Mouse (Mus musculus): Measurements from ENCODE around the gene Ptov1. TPM values are rescaled to one million over a fixed set of nuclear protein-coding genes. Genes with fewer than 3 reads are reported as not detected.

Gene Ptov1
- polyA plus RNA-seq, 1 experiment, result 90.1 TPM

DNA sequence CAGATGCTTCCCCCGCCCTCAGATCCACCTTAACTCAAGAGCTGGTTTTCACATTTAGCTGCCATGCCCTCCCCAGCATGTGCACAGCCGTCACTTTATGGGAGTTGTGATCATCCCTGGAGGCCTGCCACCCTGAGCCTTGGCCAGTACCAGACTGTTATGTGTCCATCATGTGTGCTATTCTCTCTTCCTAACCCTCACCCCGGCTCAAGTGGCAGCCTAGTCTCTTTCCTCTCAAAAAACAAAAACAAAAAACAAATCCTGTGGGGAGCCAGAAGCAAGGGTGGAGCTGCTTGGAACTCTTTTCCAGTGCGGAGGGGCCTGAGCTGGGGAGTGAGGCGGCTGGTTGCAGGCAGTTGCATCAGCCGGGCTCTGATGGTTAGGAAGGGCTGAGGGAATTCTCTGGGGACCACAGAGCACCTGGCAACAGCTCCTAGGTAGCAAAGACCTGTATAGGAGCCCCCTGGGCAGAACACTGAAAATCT lies 50.8 kb downstream of the Ptov1 start:
- Histone ChIP-seq H3K27ac (ENCODE audit: insufficient read depth, low read depth, low read length) (peak overlapping the region; percentile 25; the same call in 1 of the 2 replicates), H3K4me1 (ENCODE audit: control insufficient read depth, insufficient read depth, low read length) (peaks cover 46% of the 10 kb centered on the region), H3K4me3 (ENCODE audit: insufficient read depth, low read length) (peak overlapping the region; percentile 82)
- no peak for TF ChIP-seq POLR2A (IDR thresholded peaks at IDR 0.05; ENCODE audit: borderline replicate concordance, low read depth, low read length)
- TF ChIP-seq CTCF (IDR thresholded peaks at IDR 0.05; ENCODE audit: low read depth, low read length), result no peak

DNA sequence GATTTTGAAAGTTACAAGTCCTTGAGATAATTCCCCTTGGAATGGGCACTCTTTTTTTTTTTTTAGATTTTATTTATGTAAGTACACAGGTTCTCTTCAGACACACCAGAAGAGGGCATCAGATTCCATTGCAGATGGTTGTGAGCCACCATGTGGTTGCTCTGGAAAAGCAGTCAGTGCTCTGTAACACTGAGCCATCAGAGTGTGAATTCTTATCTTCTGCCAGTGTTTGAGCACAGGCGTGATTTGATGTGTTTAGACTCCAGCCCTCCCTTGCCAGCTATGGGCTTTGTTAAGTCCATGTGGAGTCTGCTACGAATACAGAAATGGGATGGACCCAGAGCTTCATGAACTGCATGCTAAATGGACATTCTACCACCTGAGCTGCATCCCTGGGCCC lies 51.4 kb downstream of the Ptov1 start:
- peak overlapping the region; percentile 82 for H3K4me3 ChIP-seq (ENCODE audit: insufficient read depth, low read length)
- peak overlapping the region; percentile 88 for H3K27ac ChIP-seq (ENCODE audit: insufficient read depth, low read depth, low read length)
- TF ChIP-seq CTCF (IDR thresholded peaks at IDR 0.05; ENCODE audit: low read depth, low read length), result no peak
- TF ChIP-seq POLR2A (IDR thresholded peaks at IDR 0.05; ENCODE audit: borderline replicate concordance, low read depth, low read length), result no peak
- peaks cover 40% of the 10 kb centered on the region for H3K4me1 ChIP-seq (ENCODE audit: control insufficient read depth, insufficient read depth, low read length)

DNA sequence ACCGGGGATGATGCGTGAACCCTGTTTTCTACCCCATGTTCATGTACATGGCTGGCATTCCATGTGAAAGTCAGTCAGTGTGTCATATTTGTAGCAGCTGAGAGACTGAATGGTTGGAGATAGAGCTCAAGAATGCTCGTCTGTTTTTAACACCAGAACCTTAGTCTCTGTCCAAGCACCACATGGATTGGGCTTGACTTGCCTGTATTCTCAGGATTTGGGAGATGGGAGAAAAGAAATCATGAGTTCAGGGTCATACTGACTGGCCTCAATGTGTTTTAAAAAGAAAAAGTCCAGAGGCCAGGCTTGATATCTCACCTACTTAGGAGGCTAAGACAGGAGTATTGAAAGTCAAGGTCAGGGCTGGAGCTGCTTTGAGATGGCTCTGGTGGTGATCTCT lies 52.1 kb downstream of the Ptov1 start:
- Histone ChIP-seq H3K27ac (ENCODE audit: insufficient read depth, low read depth, low read length) (peak overlapping the region; percentile 88), H3K4me1 (ENCODE audit: control insufficient read depth, insufficient read depth, low read length) (peaks cover 34% of the 10 kb centered on the region), H3K4me3 (ENCODE audit: insufficient read depth, low read length) (peak overlapping the region; percentile 82)
- TF ChIP-seq POLR2A (IDR thresholded peaks at IDR 0.05; ENCODE audit: borderline replicate concordance, low read depth, low read length), result no peak
- TF ChIP-seq CTCF (IDR thresholded peaks at IDR 0.05; ENCODE audit: low read depth, low read length), result no peak

GRCm38 (mm10) chr7:44816470-44817021 lies 53.0 kb downstream of the Ptov1 start, which contains the start of gene Atf5:
TSS of gene Atf5 (minus strand) at chr7:44816658.
- H3K4me3 ChIP-seq (ENCODE audit: insufficient read depth, low read length), result peak within 1 kb of the TSS; percentile 82
- peaks cover 32% of the 10 kb centered on the region for H3K4me1 ChIP-seq (ENCODE audit: control insufficient read depth, insufficient read depth, low read length)
- peak within 1 kb of the TSS; percentile 88 for H3K27ac ChIP-seq (ENCODE audit: insufficient read depth, low read depth, low read length)
- no peak for TF ChIP-seq CTCF (IDR thresholded peaks at IDR 0.05; ENCODE audit: low read depth, low read length)
- no peak for TF ChIP-seq POLR2A (IDR thresholded peaks at IDR 0.05; ENCODE audit: borderline replicate concordance, low read depth, low read length)

- no peak for TF ChIP-seq CTCF (IDR thresholded peaks at IDR 0.05; ENCODE audit: low read depth, low read length)
- no peak for TF ChIP-seq POLR2A (IDR thresholded peaks at IDR 0.05; ENCODE audit: borderline replicate concordance, low read depth, low read length)
- peaks cover 29% of the 10 kb centered on the region for H3K4me1 ChIP-seq (ENCODE audit: control insufficient read depth, insufficient read depth, low read length)
- peak within 1 kb of the TSS; percentile 88 for H3K27ac ChIP-seq (ENCODE audit: insufficient read depth, low read depth, low read length)
- peak within 1 kb of the TSS; percentile 82 for H3K4me3 ChIP-seq (ENCODE audit: insufficient read depth, low read length)
These were observed 53.7 kb downstream of the Ptov1 start, which contains the start of the genes Nup62 and Il4i1 for GRCm38 (mm10) chr7:44815721-44816469. TSS of gene Nup62 (plus strand) at chr7:44816088. TSS of gene Il4i1 (plus strand) at chr7:44816387.

- Histone ChIP-seq H3K27ac (ENCODE audit: insufficient read depth, low read depth, low read length) (peak overlapping the region; percentile 48), H3K4me3 (ENCODE audit: insufficient read depth, low read length) (peak overlapping the region; percentile 82), H3K4me1 (ENCODE audit: control insufficient read depth, insufficient read depth, low read length) (peaks cover 22% of the 10 kb centered on the region)
- no peak for TF ChIP-seq CTCF (IDR thresholded peaks at IDR 0.05; ENCODE audit: low read depth, low read length)
- TF ChIP-seq POLR2A (IDR thresholded peaks at IDR 0.05; ENCODE audit: borderline replicate concordance, low read depth, low read length), result no peak
These were observed 54.5 kb downstream of the Ptov1 start for GRCm38 (mm10) chr7:44814952-44815553.

DNA sequence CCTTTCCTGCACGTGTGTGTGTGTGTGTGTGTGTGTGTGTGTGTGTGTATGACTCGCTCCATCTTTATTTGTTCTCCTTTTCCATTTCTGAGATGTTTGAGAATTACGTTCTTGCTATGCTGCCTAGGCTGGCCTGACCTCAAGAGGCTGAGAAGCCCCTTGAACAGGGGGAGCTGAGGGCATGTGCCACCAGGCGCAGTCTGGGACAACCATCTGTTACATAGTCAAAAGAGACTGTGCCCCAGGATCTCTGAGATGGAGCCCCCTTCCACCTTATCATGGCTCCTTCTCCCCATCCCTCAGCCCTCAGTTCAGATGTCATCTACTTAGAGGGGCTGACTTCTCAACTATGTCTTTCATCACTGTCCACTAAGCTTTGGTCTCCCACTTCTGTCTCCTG lies 55.2 kb downstream of the Ptov1 start:
- no peak for TF ChIP-seq CTCF (IDR thresholded peaks at IDR 0.05; ENCODE audit: low read depth, low read length)
- no peak for TF ChIP-seq POLR2A (IDR thresholded peaks at IDR 0.05; ENCODE audit: borderline replicate concordance, low read depth, low read length)
- Histone ChIP-seq H3K27ac (ENCODE audit: insufficient read depth, low read depth, low read length) (no peak overlapping the region), H3K4me3 (ENCODE audit: insufficient read depth, low read length) (no peak overlapping the region), H3K4me1 (ENCODE audit: control insufficient read depth, insufficient read depth, low read length) (peaks cover 18% of the 10 kb centered on the region)

DNA sequence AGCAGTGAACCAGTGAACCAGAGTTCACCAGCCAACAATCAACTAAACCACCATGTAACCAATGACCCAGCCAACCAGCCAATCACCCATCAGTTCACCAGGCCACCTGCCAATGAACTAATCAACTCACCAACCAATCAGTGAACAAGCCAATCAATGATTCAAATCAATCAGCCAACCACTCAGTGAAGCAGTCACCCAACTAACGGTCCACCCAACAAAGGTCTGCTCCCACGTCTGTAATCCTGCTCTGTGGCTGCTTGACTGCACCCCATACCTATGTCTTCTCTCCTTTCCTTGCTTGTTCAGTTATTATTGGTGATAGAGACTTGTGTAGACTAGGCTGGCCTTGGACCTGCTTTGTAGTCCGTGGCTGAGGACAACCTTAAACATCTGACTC lies 55.6 kb downstream of the Ptov1 start:
- no peak overlapping the region for H3K27ac ChIP-seq (ENCODE audit: insufficient read depth, low read depth, low read length)
- peaks cover 14% of the 10 kb centered on the region for H3K4me1 ChIP-seq (ENCODE audit: control insufficient read depth, insufficient read depth, low read length)
- no peak for TF ChIP-seq CTCF (IDR thresholded peaks at IDR 0.05; ENCODE audit: low read depth, low read length)
- no peak for TF ChIP-seq POLR2A (IDR thresholded peaks at IDR 0.05; ENCODE audit: borderline replicate concordance, low read depth, low read length)
- H3K4me3 ChIP-seq (ENCODE audit: insufficient read depth, low read length), result no peak overlapping the region

Other genes with a start within 250 kb of the Ptov1 start
- not detected in 2 replicates for gene Myh14, start 198.9 kb downstream of the Ptov1 start, polyA plus RNA-seq (2012; ENCODE audit: insufficient read depth, insufficient read length, missing spikeins)
- gene Izumo2, start 161.0 kb downstream of the Ptov1 start, polyA plus RNA-seq (2012; ENCODE audit: insufficient read depth, insufficient read length, missing spikeins), result not detected in 2 replicates
- gene Vrk3, start 121.4 kb downstream of the Ptov1 start, polyA plus RNA-seq (2012; ENCODE audit: insufficient read depth, insufficient read length, missing spikeins), result 39.8 and 42.0 TPM in 2 replicates
- gene Zfp473, start 118.7 kb downstream of the Ptov1 start, polyA plus RNA-seq (2012; ENCODE audit: insufficient read depth, insufficient read length, missing spikeins), result 0.71 and 0.81 TPM in 2 replicates
- gene Nup62, start 53.7 kb downstream of the Ptov1 start, polyA plus RNA-seq (2012; ENCODE audit: insufficient read depth, insufficient read length, missing spikeins), result 30.8 and 36.7 TPM in 2 replicates
- gene Il4i1, start 53.4 kb downstream of the Ptov1 start, polyA plus RNA-seq (2012; ENCODE audit: insufficient read depth, insufficient read length, missing spikeins), result 1.2 and 3.5 TPM in 2 replicates
- 28.4 and 32.8 TPM in 2 replicates for gene Atf5, start 53.1 kb downstream of the Ptov1 start, polyA plus RNA-seq (2012; ENCODE audit: insufficient read depth, insufficient read length, missing spikeins)
- 36.9 and 45.3 TPM in 2 replicates for gene Akt1s1, start 20.8 kb downstream of the Ptov1 start, polyA plus RNA-seq (2012; ENCODE audit: insufficient read depth, insufficient read length, missing spikeins)
- gene Tbc1d17, start 20.7 kb downstream of the Ptov1 start, polyA plus RNA-seq (2012; ENCODE audit: insufficient read depth, insufficient read length, missing spikeins), result 69.5 and 76.1 TPM in 2 replicates
- gene Pnkp, start 12.6 kb downstream of the Ptov1 start, polyA plus RNA-seq (2012; ENCODE audit: insufficient read depth, insufficient read length, missing spikeins), result 31.2 and 48.7 TPM in 2 replicates
- gene Med25, start 22.9 kb upstream of the Ptov1 start, polyA plus RNA-seq (2012; ENCODE audit: insufficient read depth, insufficient read length, missing spikeins), result 32.3 and 33.4 TPM in 2 replicates
- 11.3 and 14.1 TPM in 2 replicates for gene Fuz, start 26.3 kb upstream of the Ptov1 start, polyA plus RNA-seq (2012; ENCODE audit: insufficient read depth, insufficient read length, missing spikeins)
- 42.3 and 56.7 TPM in 2 replicates for gene Ap2a1, start 59.7 kb upstream of the Ptov1 start, polyA plus RNA-seq (2012; ENCODE audit: insufficient read depth, insufficient read length, missing spikeins)
- not detected in 2 replicates for gene Tsks, start 73.4 kb upstream of the Ptov1 start, polyA plus RNA-seq (2012; ENCODE audit: insufficient read depth, insufficient read length, missing spikeins)
- 0.99 and 2.3 TPM in 2 replicates for gene Cpt1c, start 105.1 kb upstream of the Ptov1 start, polyA plus RNA-seq (2012; ENCODE audit: insufficient read depth, insufficient read length, missing spikeins)
- 54.4 and 61.6 TPM in 2 replicates for gene Prmt1, start 116.8 kb upstream of the Ptov1 start, polyA plus RNA-seq (2012; ENCODE audit: insufficient read depth, insufficient read length, missing spikeins)
- gene Irf3, start 127.9 kb upstream of the Ptov1 start, polyA plus RNA-seq (2012; ENCODE audit: insufficient read depth, insufficient read length, missing spikeins), result 91.0 and 94.7 TPM in 2 replicates
- 15.3 and 16.0 TPM in 2 replicates for gene Bcl2l12, start 128.9 kb upstream of the Ptov1 start, polyA plus RNA-seq (2012; ENCODE audit: insufficient read depth, insufficient read length, missing spikeins)
- 44.3 and 47.3 TPM in 2 replicates for gene Scaf1, start 146.6 kb upstream of the Ptov1 start, polyA plus RNA-seq (2012; ENCODE audit: insufficient read depth, insufficient read length, missing spikeins)
- 119 and 123 TPM in 2 replicates for gene Rras, start 148.2 kb upstream of the Ptov1 start, polyA plus RNA-seq (2012; ENCODE audit: insufficient read depth, insufficient read length, missing spikeins)
- gene Prr12, start 183.1 kb upstream of the Ptov1 start, polyA plus RNA-seq (2012; ENCODE audit: insufficient read depth, insufficient read length, missing spikeins), result 19.3 and 22.5 TPM in 2 replicates
- 68.2 and 68.9 TPM in 2 replicates for gene Nosip, start 192.6 kb upstream of the Ptov1 start, polyA plus RNA-seq (2012; ENCODE audit: insufficient read depth, insufficient read length, missing spikeins)
- 22.9 and 23.6 TPM in 2 replicates for gene Prrg2, start 192.9 kb upstream of the Ptov1 start, polyA plus RNA-seq (2012; ENCODE audit: insufficient read depth, insufficient read length, missing spikeins)
- gene Rcn3, start 222.4 kb upstream of the Ptov1 start, polyA plus RNA-seq (2012; ENCODE audit: insufficient read depth, insufficient read length, missing spikeins), result 3.1 and 4.6 TPM in 2 replicates
- 149 and 150 TPM in 2 replicates for gene Fcgrt, start 234.1 kb upstream of the Ptov1 start, polyA plus RNA-seq (2012; ENCODE audit: insufficient read depth, insufficient read length, missing spikeins)

Data from bone marrow macrophage, adult 2 months (primary cell).